Mouse (Mus musculus) intestine, embryonic 14.5 days (tissue): Measurements from ENCODE around the gene Zmat5. TPM values are rescaled to one million over a fixed set of nuclear protein-coding genes. Genes with fewer than 3 reads are reported as not detected.

Source experiments
- ATAC-seq: fragments of 200-750 bp; cut with Nextera tagmentation; replicated peaks from 2 replicates; pipeline ENCODE4 v1.8.0; 2017; ENCODE audit warnings: low read depth, moderate number of reproducible peaks, moderate TSS enrichment, moderate library complexity; ENCODE audit not compliant: low FRiP score, low TSS enrichment
- DNase-seq: peaks from one replicate; pipeline ENCODE4 v3.0.0-alpha.2; 2018; ENCODE audit warnings: low spot score
- H3K27ac ChIP-seq: fragments of 300-500 bp; sonication (generic); 2 replicates; pipeline ENCODE4 v1.5.1; 2014; ENCODE audit warnings: low read depth, mild to moderate bottlenecking, control low read depth
- H3K27me3 ChIP-seq: fragments of 300-500 bp; sonication (generic); replicated peaks from 2 replicates; pipeline ENCODE4 v1.6.1; 2014; ENCODE audit warnings: low read length, control low read depth; ENCODE audit not compliant: control insufficient read depth, insufficient read depth
- H3K36me3 ChIP-seq: fragments of 300-500 bp; sonication (generic); 2 replicates; pipeline ENCODE4 v1.6.1; 2014; ENCODE audit warnings: low read length, control low read depth; ENCODE audit not compliant: control insufficient read depth, insufficient read depth
- H3K4me1 ChIP-seq: fragments of 300-500 bp; sonication (generic); replicated peaks from 2 replicates; pipeline ENCODE4 v1.6.1; 2014; ENCODE audit warnings: low read length, control low read depth, mixed read lengths; ENCODE audit not compliant: control insufficient read depth, insufficient read depth
- H3K4me2 ChIP-seq: fragments of 300-500 bp; sonication (generic); 2 replicates; pipeline ENCODE4 v1.6.1; 2014; ENCODE audit warnings: low read length
- H3K4me3 ChIP-seq: fragments of 300-500 bp; sonication (generic); 2 replicates; pipeline ENCODE4 v1.5.1; 2014; ENCODE audit warnings: low read depth, low read length, control low read depth, mixed read lengths
- H3K9ac ChIP-seq: fragments of 300-500 bp; sonication (generic); 2 replicates; pipeline ENCODE4 v1.6.1; 2014; ENCODE audit warnings: mild to moderate bottlenecking, low read length
- H3K9me3 ChIP-seq: fragments of 300-500 bp; sonication (generic); 2 replicates; pipeline ENCODE4 v1.6.1; 2016; ENCODE audit warnings: low read length, control low read depth; ENCODE audit not compliant: control insufficient read depth
- WGBS: fragments of 180-500 bp; shearing (Covaris S2); extraction: QIAGEN DNeasy Blood & Tissue Kit; methylation state at CpG from one replicate; pipeline ENCODE4 v1.1.7; 2014; 5-methylcytosine and 5-hydroxymethylcytosine counted together
- polyA plus RNA-seq: library from polyadenylated mRNA; unstranded; fragments of >200 nt; fragmentation: Nextera tagmentation; extraction: Ambion mirVana; gene quantifications from 2 replicates; pipeline ENCODE4 v1.2.1, GENCODE M21; 2014

Zmat5 gene
- polyA plus RNA-seq, 1 experiment from 2014 or later = 59.4 TPM

GRCm38 (mm10) chr11:4752836-4753235 lies 48.4 kb downstream of the Zmat5 start:
- no peak for ATAC-seq

GRCm38 (mm10) chr11:4754036-4754435 lies 49.6 kb downstream of the Zmat5 start:
- H3K27me3 ChIP-seq = peaks cover 11% of the 10 kb centered on the region
- ATAC-seq = no peak
- H3K4me1 ChIP-seq = no peaks in the 10 kb centered on the region
- H3K4me3 ChIP-seq = no peak overlapping the region
- no peak overlapping the region for H3K9ac ChIP-seq
- no peak overlapping the region for H3K4me2 ChIP-seq
- H3K9me3 ChIP-seq = no peaks in the 10 kb centered on the region; the same call in 1 of the 2 replicates
- H3K27ac ChIP-seq = no peak overlapping the region
- no peak for DNase-seq
- WGBS = 84% methylated on average over 3 of the region's 3 CpGs
- no peaks in the 10 kb centered on the region for H3K36me3 ChIP-seq

More at GRCm38 (mm10) chr11:4752836-4753235, 48.4 kb downstream of the Zmat5 start:
- Histone ChIP-seq H3K27ac (no peak overlapping the region), H3K4me2 (no peak overlapping the region), H3K4me1 (no peaks in the 10 kb centered on the region), H3K9ac (no peak overlapping the region), H3K36me3 (no peaks in the 10 kb centered on the region), H3K4me3 (no peak overlapping the region), H3K27me3 (peaks cover 23% of the 10 kb centered on the region), H3K9me3 (no peaks in the 10 kb centered on the region; the same call in 1 of the 2 replicates)
- no peak for DNase-seq
- 38% methylated on average over 10 of the region's 10 CpGs for WGBS

- Histone ChIP-seq H3K27me3 (peaks cover 2% of the 10 kb centered on the region), H3K4me1 (no peaks in the 10 kb centered on the region), H3K4me2 (no peak overlapping the region), H3K9me3 (no peaks in the 10 kb centered on the region; the same call in 1 of the 2 replicates), H3K9ac (no peak overlapping the region), H3K27ac (no peak overlapping the region), H3K4me3 (no peak overlapping the region), H3K36me3 (no peaks in the 10 kb centered on the region)
- ATAC-seq (no peak), DNase-seq (no peak)
- 66% methylated on average over 11 of the region's 11 CpGs for WGBS
Observed at GRCm38 (mm10) chr11:4754867-4755266, 50.4 kb downstream of the Zmat5 start.

DNA sequence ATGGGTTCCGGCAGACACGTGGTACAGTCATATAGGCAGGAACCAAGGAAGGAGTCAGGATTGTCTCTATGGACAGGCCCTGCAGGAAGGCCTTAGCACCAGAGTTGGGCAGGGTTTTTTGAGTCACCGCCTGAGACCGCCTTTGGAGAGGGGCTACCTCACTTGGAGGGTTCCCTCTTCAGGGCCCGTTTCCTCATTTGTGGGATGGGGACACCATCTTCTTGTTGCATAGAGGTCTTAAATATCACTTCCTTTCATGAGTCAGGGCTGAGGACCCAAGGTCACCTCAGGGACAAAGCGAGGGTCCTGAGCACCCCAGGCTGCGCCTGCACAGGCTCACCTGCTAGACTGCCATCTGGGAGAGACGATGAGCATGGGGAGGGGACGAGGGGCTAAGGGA lies 52.0 kb downstream of the Zmat5 start:
- Histone ChIP-seq H3K9me3 (no peaks in the 10 kb centered on the region; the same call in 1 of the 2 replicates), H3K9ac (no peak overlapping the region), H3K4me2 (no peak overlapping the region), H3K36me3 (no peaks in the 10 kb centered on the region), H3K27ac (no peak overlapping the region), H3K4me3 (no peak overlapping the region), H3K4me1 (no peaks in the 10 kb centered on the region), H3K27me3 (peaks cover 6% of the 10 kb centered on the region)
- 72% methylated on average over 9 of the region's 9 CpGs for WGBS
- ATAC-seq = no peak
- DNase-seq = no peak

DNA sequence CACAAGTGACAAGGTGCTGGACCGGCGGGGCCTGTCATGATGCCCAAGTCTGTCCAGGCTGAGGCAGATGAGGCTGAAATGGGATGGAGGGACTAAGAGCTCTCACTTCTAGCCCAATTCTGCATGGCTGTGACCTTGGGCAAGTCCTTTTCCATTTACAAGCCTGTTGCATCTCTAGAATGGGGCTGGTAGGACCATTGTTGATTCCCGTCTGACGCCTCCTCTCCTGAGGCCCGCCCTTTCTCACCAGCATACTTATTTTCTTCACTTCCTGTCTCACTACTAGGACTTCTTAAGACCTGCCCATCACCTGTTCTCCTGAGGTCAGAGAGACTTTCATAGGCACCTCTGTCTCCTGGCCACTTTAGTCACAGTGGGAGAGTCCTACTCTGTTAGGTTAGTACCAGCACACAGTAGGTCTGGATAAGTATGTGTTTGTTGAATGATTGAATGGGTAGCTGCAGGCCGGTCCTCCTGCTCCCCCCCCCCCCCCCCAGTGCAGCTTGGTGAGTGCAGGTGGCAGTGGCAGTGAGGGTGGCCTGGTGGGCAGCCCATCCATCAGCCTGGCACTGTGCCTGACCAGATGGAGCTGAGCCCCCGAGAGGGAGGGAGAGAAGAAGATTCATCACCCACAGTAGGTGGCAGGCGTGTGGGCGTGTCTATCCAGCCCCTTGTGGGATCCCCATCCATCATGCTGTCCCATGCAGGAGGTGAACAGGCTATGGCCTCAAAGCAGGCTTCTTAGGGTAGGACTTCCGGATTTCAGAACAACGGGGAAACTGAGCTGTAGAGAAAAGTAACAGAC lies 52.7 kb downstream of the Zmat5 start:
- Histone ChIP-seq H3K4me1 (no peaks in the 10 kb centered on the region), H3K27me3 (peaks cover 14% of the 10 kb centered on the region), H3K4me2 (no peak overlapping the region), H3K9ac (no peak overlapping the region), H3K27ac (no peak overlapping the region), H3K9me3 (no peaks in the 10 kb centered on the region; the same call in 1 of the 2 replicates), H3K36me3 (no peaks in the 10 kb centered on the region), H3K4me3 (no peak overlapping the region)
- DNase-seq (no peak), ATAC-seq (no peak)
- WGBS = 45% methylated on average over 11 of the region's 11 CpGs

DNA sequence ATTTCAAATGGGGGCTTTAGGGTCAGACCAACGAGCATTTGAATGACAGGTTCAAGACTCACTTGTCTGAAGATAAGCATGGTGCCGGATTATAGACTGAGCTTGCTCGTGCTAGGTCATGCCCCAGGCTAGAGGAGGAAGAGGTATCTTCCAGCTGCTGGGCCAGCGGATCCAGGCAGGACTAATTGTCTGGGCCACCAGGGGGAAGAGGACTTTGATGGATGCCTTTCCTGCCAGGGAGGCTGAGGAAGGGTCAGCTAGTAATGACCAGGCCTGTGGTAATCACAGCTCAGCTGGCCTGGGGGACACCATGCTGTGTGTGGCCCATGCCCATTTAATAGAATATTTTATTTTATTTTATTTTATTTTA lies 53.3 kb downstream of the Zmat5 start:
- Histone ChIP-seq H3K4me1 (no peaks in the 10 kb centered on the region), H3K27ac (no peak overlapping the region), H3K27me3 (peaks cover 19% of the 10 kb centered on the region), H3K4me3 (no peak overlapping the region), H3K36me3 (no peaks in the 10 kb centered on the region), H3K9ac (no peak overlapping the region), H3K4me2 (no peak overlapping the region), H3K9me3 (no peaks in the 10 kb centered on the region; the same call in 1 of the 2 replicates)
- WGBS = 15% methylated on average over 4 of the region's 4 CpGs
- no peak for DNase-seq
- no peak for ATAC-seq

- 31% methylated on average over 4 of the region's 4 CpGs for WGBS
Observed at GRCm38 (mm10) chr11:4760438-4760837, 56.0 kb downstream of the Zmat5 start.

DNA sequence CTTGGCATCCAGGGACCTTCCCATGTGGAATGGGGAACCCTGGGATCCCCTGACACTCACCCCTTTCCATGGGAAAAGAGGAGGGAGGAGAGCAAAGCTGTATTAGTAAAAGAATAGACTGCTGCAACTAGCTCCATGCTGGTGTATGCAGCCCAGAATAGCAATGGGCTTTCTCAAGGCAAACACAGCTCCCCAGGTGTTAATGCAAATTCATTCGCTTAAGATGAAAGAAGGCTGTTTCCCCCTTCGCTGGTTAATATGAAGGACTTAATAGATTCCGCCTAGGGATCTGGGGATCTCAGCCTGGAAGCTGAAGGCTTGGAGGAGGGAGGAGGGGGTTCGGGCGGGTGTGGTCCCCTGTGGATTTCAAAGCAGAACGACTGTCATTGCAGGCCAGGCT lies 57.5 kb downstream of the Zmat5 start:
- no peak for DNase-seq
- Histone ChIP-seq H3K36me3 (no peaks in the 10 kb centered on the region), H3K4me2 (no peak overlapping the region), H3K4me1 (no peaks in the 10 kb centered on the region), H3K27ac (no peak overlapping the region), H3K4me3 (no peak overlapping the region), H3K9ac (no peak overlapping the region), H3K9me3 (no peaks in the 10 kb centered on the region), H3K27me3 (peaks cover 26% of the 10 kb centered on the region)
- no peak for ATAC-seq
- WGBS = 16% methylated on average over 6 of the region's 6 CpGs

More at GRCm38 (mm10) chr11:4760438-4760837, 56.0 kb downstream of the Zmat5 start:
- Histone ChIP-seq H3K36me3 (no peaks in the 10 kb centered on the region), H3K4me1 (no peaks in the 10 kb centered on the region), H3K9me3 (no peaks in the 10 kb centered on the region), H3K4me3 (no peak overlapping the region), H3K27me3 (peaks cover 26% of the 10 kb centered on the region), H3K9ac (no peak overlapping the region), H3K27ac (no peak overlapping the region), H3K4me2 (no peak overlapping the region)
- no peak for ATAC-seq
- no peak for DNase-seq

- DNase-seq (no peak), ATAC-seq (no peak)
- H3K27ac ChIP-seq = no peak overlapping the region
- 16% methylated on average over 2 of the region's 2 CpGs for WGBS
- H3K4me1 ChIP-seq = no peaks in the 10 kb centered on the region
- no peak overlapping the region for H3K4me3 ChIP-seq
- H3K27me3 ChIP-seq = peaks cover 26% of the 10 kb centered on the region
- H3K9ac ChIP-seq = no peak overlapping the region
- no peak overlapping the region for H3K4me2 ChIP-seq
- no peaks in the 10 kb centered on the region for H3K9me3 ChIP-seq
- H3K36me3 ChIP-seq = no peaks in the 10 kb centered on the region
Observed at GRCm38 (mm10) chr11:4762511-4762910, 58.0 kb downstream of the Zmat5 start.
